Mouse (Mus musculus) C2C12 (cell line): Measurements from ENCODE around the gene Gm8653. TPM values are rescaled to one million over a fixed set of nuclear protein-coding genes. Genes with fewer than 3 reads are reported as not detected.
"Not testable (repeated sequence)": the region's sequence is repeated elsewhere in the genome, so short reads cannot be mapped to it uniquely, and the experiment has no call there.

ENCODE experiments used
- H3K27me3 ChIP-seq: one replicate; pipeline ENCODE4 v1.6.1; 2011; ENCODE audit not compliant: control insufficient read depth, insufficient read depth, insufficient read length
- H3K36me3 ChIP-seq: one replicate; pipeline ENCODE4 v1.6.1; 2011; ENCODE audit not compliant: control insufficient read depth, insufficient read depth
- H3K4me3 ChIP-seq: one replicate; pipeline ENCODE4 v1.5.1; 2011; ENCODE audit warnings: mild to moderate bottlenecking, control low read depth; ENCODE audit not compliant: poor library complexity, insufficient read depth, severe bottlenecking
- H3K79me2 ChIP-seq: one replicate; pipeline ENCODE4 v1.6.1; 2011; ENCODE audit not compliant: control insufficient read depth, insufficient read depth
- H3K79me3 ChIP-seq: one replicate; pipeline ENCODE4 v1.6.1; 2011; ENCODE audit warnings: low read depth, control low read depth
- H3ac ChIP-seq: one replicate; pipeline ENCODE3; 2011; ENCODE audit warnings: low read depth; ENCODE audit not compliant: control insufficient read depth, insufficient read length
- long read RNA-seq, 2 experiments: library from polyadenylated mRNA; unstranded; transcript quantifications; one replicate each; pipeline ENCODE4 v2.0.0; 2019 to 2020
- polyA plus RNA-seq: library from polyadenylated mRNA; unstranded; fragments of >200 nt; fragmentation: generic; extraction: Trizol; gene quantifications from one replicate; pipeline ENCODE4 v1.2.1, GENCODE M21; 2012; ENCODE audit warnings: missing spikeins

The Gm8653 gene
- not detected for polyA plus RNA-seq
- long read RNA-seq, experiment 1 = 0 reads
- long read RNA-seq, experiment 2 = 0 reads

DNA sequence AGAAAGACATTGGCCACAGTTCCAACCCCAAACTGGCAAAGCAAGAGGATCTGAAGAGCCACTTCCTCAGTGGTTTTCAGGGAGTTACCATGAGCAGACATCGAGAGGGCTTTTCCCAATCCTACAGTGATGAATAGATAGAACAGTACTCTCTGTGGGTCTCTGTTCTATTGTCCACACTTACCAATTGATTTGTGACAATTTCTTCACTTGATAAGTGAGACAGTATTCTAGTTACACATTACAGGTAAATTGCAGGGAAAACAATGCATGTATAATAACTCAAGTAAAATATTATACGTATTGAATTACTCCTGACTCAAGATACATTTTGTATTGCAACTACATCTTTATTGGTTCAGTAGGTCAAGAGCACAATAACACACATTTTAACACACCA is at the start of gene Gm8653:
Gene Gm8653 (minus strand): TSS at position 101 of the 400 bp plus-strand sequence.
- H3K79me2 ChIP-seq, H3ac ChIP-seq, H3K79me3 ChIP-seq, H3K27me3 ChIP-seq, H3K36me3 ChIP-seq, H3K4me3 ChIP-seq: not testable (repeated sequence)

DNA sequence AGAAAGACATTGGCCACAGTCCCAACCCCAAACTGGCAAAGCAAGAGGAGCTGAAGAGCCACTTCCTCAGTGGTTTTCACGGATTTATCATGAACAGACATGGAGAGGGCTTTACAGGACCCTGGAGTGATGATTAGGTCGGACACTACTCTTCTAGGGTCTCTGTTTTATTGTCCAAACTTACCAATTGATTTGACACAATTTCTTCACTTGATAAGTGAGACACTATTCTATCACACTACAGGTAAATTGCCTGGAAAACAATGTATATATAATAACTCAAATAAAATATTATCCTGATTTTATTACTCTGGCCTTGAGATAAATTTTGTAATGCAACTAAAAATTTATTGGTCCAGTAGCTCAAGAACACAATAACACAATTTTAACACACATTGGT is 28.3 kb upstream of the Gm8653 start, which contains the start of gene Gm8453:
Gene Gm8453 (minus strand): TSS at position 101 of the 400 bp plus-strand sequence.
- H3ac ChIP-seq = not testable (repeated sequence)

GRCm38 (mm10) chr7:22189077-22189476 is 12.0 kb downstream of the Gm8653 start, which contains the start of gene Vmn1r143:
Gene Vmn1r143 (plus strand): TSS chr7:22189377.
- H3K4me3 ChIP-seq, H3ac ChIP-seq, H3K36me3 ChIP-seq, H3K27me3 ChIP-seq, H3K79me3 ChIP-seq, H3K79me2 ChIP-seq: not testable (repeated sequence)

More for the DNA sequence above, 28.3 kb upstream of the Gm8653 start, which contains the start of gene Gm8453:
- not testable (repeated sequence) for H3K79me2 ChIP-seq, H3K27me3 ChIP-seq, H3K36me3 ChIP-seq, H3K79me3 ChIP-seq, H3K4me3 ChIP-seq

- not testable (repeated sequence) for H3K79me2 ChIP-seq, H3K4me3 ChIP-seq, H3ac ChIP-seq
These were observed 37.1 kb downstream of the Gm8653 start, which contains the start of gene Vmn1r142 for GRCm38 (mm10) chr7:22163935-22164334. Gene Vmn1r142 (minus strand): TSS chr7:22164035.

More at GRCm38 (mm10) chr7:22163935-22164334, 37.1 kb downstream of the Gm8653 start, which contains the start of gene Vmn1r142:
- not testable (repeated sequence) for H3K27me3 ChIP-seq, H3K79me3 ChIP-seq, H3K36me3 ChIP-seq

Other genes with a start within 250 kb of the Gm8653 start
- not detected for gene Vmn1r137, start 206.7 kb downstream of the Gm8653 start, polyA plus RNA-seq
- gene Vmn1r138, start 172.4 kb downstream of the Gm8653 start, polyA plus RNA-seq = not detected
- not detected for gene Gm6176, start 145.0 kb downstream of the Gm8653 start, polyA plus RNA-seq
- gene Vmn1r139, start 132.2 kb downstream of the Gm8653 start, polyA plus RNA-seq = not detected
- not detected for gene Gm16451, start 83.0 kb downstream of the Gm8653 start, polyA plus RNA-seq
- gene Gm10666, start 66.5 kb downstream of the Gm8653 start, polyA plus RNA-seq = not detected
- gene Vmn1r142, start 37.2 kb downstream of the Gm8653 start, polyA plus RNA-seq = not detected
- not detected for gene Vmn1r143, start 11.9 kb downstream of the Gm8653 start, polyA plus RNA-seq
- gene Gm8453, start 28.2 kb upstream of the Gm8653 start, polyA plus RNA-seq = not detected
- not detected for gene Gm4187, start 128.5 kb upstream of the Gm8653 start, polyA plus RNA-seq
- not detected for gene Gm8660, start 169.8 kb upstream of the Gm8653 start, polyA plus RNA-seq
- not detected for gene Vmn1r148, start 212.3 kb upstream of the Gm8653 start, polyA plus RNA-seq
- not detected for gene Vmn1r149, start 237.0 kb upstream of the Gm8653 start, polyA plus RNA-seq